Mouse (Mus musculus): ENCODE data around the gene Lhx5.

- TF ChIP-seq CTCF (IDR thresholded peaks at IDR 0.05; ENCODE audit: control insufficient read depth, insufficient read depth, low read length): no peak
- TF ChIP-seq POLR2A (IDR thresholded peaks at IDR 0.05; ENCODE audit: borderline replicate concordance, control insufficient read depth, low read depth, low read length): no peak
Measured at GRCm38 (mm10) chr5:120389973-120390372, 41.5 kb upstream of the Lhx5 start.
